Mouse (Mus musculus) hindlimb bud, embryonic 11.5 days (tissue): ENCODE measurements around the gene Socs2.

ENCODE experiments used
- DNase-seq: peaks from one replicate; pipeline ENCODE4 v3.0.0-alpha.2; 2012; ENCODE audit warnings: low read depth, low spot score; ENCODE audit errors: extremely low spot score

Gene Socs2

DNA sequence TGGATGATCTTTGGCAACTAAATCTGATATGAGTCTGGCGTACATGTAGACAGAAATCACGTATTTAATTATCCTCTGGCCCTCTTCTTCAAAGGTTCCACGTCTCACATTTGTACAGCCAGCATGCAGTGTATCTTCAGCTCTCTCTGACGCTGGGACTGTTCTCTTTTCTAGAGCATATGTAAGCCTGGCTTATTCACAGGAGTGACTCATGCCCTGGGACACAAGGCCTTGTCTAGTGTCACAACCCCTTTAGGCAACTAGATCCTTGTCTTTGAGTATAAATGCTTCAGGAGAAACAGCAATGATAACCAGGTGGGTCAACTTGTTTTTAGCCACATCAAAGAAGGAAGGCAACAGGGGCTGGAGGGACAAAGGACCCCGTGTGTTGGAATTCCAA, 5.7 kb upstream of the Socs2 start:
- no peak for DNase-seq

DNA sequence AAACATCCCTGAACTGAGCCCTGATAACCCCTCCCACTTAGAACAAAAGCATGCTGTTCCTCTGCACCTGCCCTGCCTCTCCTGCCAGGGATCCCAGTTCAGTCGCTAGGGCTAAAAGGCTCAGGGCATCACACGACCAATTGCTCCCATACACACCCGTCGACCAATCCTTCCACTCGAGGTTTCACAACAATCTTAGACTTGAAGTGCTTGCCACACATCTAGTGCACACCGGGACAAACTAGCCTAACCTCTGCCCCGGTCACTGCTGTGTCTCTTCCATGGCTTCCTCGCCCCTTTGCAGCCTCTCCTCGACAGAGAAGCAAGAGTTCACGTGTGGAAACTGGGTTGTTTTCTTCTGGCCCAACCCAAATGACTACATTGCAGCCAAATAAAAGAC, 3.3 kb upstream of the Socs2 start:
- DNase-seq = no peak

DNA sequence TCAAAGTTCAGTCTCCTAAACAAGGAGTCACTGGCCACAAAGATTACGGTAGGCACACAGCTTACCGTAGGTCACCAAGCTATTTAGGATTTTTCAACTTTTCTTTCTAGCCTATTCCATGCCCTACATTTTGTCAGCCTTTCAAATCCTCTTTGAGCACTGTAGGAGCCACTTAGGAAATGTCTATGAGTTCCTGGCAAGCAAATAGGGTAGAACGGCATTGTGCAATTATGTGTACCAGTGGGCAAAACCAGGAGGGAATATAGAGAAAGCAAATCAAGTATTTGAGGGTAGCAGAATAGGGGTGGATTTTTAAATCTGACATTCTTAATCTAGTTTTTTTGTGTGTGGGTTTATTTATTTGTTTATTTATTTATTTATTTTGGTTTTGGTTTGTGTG, 2.7 kb upstream of the Socs2 start:
- DNase-seq = no peak

DNA sequence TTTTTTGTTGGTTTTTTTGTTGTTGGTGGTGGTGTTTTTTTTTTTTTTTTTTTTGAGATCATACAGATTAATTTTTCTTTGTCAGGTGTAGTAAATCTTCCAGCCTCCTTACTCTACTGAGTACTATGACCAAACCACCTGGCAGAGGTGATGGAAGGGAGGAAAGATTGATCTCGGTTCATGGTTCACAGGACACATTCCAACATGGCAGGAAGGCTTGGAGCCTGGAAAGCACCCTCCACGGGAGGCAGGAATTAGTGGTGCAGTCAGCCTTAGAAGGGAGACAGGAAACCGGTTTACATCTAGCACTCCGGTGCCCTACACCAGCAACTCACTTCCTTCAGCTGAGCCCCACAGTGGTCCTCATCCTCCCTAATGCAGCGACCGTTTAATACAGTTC, 1.7 kb upstream of the Socs2 start:
- DNase-seq = no peak

DNA sequence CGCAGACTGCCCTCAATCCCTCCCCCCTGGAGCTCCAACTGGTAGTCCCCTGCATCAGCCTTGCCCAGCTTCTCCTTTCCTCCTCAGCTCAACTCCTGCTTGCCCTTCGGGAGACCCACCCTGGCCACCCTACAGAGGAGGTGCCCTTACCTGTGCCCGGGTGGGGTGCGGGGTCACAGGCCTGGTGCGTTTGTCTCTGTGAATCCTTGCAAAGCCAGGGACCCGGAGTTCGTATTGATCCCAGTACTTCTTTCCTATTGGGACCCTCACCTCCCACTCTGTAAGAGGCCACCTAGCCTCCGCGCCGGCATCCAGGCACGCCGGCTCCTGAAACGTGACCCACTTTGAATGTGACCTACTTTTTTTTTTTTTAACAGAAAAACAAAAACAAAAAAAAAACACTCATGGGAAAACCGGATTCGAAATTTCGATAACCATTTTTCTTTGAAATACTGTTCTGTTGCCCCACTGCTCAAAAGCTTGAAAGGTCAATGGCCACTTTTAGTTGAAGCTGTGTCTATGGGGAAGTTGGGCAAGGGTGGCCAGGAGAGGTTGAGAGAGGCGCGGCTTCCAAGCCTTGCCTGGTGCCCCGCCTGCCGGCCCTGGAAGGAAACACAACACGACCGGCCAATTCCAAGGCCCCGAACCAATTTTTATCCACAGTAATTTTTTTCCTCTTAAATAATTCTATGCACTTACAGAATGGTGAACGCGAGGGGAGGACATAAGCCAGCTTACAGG, 686 bp upstream of the Socs2 start:
- DNase-seq = no peak

DNA sequence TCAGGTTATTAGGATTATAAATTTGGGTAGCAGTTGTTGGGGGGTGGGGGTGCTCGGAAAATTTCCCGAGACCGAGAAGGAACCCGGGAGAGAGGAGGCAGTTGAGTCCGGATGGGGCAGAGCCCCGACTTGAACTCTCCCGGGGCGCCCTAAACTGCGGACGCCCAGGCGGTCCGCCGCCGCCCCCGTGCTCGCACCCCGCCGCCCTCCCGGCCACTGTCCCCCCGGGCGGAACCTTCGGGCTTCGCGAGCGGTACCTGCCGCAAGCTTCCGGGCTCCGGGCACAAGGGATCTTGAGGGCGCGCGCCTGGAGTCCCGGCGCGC, 657 bp downstream of the Socs2 start:
- no peak for DNase-seq

DNA sequence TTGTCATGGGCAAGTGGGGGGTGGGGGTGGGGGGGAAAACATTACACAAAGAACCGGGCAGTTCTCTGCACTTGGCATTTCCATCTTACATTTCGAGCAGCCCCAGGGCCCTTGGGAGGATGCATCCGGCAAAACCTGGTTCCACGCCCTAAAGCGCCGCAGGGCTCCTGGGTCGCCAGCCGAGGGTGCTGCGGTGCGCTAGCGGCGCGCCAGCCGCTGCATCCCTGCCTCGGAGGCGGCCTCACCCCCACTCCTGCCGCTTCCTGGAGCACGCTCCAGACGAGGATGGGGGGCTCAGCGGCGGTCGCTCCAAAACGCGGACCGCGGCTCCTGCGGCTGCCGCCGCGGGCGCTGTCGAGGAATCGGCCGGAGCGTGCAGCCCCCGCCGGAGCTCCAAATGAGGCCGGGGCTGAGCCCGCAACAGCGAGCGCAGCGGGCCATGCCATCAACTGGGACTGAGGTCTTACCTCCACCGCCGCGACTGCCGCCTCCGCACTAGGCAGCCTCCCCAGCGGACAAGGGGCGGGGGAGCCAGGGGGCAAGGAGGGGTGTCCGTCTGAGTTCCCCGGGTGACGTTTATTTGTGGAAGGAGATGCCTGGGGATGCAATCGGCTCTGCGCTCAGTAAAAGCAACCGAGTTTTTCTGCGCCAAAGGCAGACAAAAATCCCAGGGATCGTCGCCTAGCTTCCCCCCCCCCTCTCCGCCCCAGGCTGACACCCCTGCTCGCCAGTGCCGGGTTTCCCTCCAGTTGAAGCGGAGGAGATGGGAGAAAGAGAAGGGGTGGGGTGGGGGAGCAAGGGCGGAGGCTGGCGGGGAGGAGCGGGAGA, 1.2 kb downstream of the Socs2 start:
- DNase-seq = no peak

DNA sequence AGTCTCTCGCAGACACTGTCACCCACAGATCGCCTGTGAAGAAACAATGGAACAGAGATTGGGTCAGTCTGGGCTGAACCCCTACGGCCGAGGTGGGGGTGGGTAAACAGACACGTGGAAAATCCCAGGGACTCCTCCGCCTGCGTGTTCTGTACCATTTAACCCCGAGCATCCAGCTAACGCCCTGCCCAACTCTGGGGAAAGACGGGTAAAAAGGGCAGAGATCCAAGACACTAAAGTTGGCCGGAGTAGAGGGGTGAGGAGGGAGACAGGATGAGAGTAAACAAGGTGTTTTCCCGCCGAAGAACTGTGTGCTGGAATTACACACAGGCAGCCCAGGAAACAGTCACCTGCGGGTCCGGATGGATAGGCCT, 1.8 kb downstream of the Socs2 start:
- no peak for DNase-seq

DNA sequence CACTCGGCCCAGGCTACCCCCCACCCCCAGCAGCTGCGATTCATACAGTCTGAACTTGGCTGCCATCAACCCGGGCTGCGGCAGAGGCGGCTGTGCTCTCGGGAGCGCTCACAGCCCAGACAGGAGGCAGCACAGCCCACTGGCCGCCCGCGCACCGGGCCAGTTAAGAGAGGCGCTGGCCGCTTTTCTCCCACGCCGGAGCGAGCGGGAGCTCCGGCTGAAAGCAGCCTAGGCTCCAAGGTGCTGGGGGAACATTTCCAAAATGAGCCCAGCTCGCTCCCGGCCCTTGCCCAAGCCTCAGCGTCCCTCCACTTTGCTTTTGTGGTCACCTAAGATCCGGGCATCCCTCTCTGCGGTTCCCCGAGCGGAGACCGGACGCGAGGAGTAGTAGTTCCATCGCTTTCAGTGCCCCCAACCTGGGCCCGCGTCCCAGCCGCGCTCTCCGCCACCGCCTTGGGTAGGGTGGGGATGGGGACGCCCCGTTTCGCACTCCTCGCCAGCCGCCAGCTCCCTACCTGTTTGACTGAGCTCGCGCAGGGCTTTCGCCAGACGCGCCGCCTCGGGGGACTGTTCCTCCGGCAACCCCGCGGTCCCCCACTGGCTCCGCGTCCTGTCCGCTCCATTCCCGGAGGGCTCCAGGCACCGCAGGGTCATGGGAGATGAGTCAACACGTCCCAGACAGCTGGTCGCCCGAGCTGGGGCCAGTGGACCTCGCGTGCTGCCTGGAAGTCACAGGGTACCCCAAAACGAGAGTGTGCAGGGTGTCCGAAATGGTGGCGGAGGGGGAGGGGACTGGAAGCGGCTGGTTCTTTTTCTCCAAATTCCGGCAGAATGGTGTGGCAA, 2.4 kb downstream of the Socs2 start:
- no peak for DNase-seq

DNA sequence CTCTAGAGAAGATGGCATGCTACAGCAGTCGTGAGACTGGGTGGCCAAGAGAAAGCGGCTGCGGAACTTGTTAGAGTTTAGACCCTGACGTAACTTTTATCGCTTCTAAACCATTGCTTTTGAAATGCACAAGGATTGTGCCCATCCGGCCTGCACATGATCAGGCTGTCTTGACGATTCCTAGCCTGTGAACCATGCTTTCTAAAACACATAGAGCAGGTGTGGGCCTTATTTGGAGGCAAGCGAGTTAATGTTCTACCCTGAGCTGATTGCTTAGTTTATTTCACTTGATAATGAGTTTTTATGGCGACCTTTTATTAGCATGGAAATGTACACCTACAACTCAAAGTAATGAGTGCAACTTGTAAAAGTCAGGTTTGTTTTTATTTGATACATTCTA, 5.8 kb downstream of the Socs2 start:
- no peak for DNase-seq

DNA sequence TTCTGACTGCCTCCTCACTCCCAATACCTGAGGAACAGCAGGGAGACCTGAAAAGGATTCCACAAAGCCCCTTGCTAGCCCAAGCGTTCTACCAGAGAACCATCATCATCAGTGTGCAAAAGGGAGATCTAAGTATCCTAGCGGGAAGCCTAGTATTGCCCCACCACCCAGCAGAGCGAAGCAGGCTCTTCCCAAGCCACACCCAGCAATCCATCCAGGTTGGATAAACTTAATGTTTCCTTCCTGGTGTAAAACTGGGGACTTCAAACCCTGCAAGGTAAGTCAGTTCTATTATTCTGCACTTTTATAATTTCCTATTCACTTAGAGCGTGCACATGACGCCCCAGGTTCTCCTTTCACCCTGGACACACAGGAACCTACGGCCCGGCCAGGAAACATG, 6.3 kb downstream of the Socs2 start:
- DNase-seq = no peak

DNA sequence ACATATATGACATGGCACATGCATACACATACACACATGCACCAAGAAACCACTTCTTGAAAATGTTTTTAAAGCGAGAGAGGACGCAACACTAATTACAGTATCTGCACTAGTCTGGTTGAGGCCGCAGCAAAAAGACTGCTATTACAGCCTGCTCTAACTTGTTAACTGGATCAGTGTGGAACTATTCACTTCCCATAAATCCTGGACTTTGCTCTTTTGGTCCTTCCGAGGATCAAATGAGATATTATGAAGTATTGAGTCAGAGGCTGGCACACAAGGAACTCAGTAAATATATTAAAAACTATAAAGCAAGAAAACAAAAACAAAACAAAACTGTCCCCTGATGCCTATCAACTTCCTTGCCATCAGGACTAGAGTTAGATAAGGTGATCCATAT, 6.8 kb downstream of the Socs2 start:
- no peak for DNase-seq

DNA sequence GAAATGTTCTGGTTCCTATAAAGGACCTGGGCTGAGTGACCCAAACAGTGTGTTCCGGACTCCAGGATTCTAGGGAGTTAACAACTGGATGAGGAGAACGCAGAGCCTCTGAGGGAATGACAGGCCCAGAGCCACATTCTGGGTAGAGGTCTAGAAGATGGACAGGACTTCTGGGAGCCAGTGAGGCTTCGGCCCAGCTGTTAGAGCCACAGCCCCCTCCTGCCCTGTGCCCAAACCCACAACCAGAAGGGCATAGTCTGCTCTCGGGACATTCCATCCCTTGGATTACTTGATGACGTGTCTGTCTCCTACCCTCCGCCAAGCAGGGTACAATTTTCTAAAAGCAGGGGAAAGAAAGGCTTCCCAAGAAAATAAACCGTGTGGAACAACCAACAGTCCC, 7.8 kb downstream of the Socs2 start:
- DNase-seq = no peak

DNA sequence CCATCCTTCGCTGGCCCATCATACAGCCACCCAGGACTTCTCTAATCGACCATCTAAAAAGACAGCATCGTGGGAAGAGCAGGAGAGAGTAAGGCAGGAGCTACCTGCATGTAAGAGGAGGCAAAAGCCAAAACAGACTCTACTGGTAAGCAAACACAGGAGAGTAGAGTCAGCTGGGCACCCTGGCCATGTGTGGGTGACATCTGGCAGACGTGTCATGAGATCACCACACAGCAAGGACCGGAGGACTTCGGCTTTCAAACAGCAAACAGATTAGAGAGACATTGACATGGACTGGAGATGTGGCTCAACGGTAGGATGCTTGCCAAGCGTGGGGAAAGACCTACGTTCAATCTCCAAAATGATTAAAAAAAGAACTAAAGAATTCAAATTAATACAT, 8.5 kb downstream of the Socs2 start:
- no peak for DNase-seq

DNA sequence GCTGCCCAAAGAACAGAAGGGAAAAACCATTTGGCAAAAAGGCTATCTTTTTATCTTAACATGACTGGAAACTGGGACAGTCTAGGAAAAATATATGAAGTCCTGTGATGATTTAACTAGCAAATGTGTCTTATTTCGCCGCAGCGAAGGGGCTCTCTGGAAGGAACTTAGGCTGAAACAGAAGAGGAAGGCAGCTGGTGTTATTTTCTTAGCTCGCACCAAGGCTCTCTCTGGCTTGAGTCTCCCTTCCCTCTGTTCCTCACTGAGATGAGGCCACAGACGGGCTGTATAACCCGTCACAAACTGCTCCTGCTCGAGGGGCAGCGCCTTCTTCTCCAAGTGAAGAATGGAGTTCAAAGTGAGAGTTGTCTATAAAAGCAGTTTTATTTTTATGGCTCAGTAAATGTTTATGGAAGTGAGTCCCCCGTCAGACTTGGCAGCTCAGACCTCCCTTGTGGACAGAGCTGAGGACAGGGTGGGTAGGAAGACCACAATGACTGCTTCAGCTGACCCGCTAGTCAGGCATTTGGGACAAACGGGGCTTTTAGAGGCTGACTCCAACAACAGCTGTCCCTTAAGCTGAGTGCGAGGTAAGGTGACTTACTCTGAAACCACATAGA, 9.3 kb downstream of the Socs2 start:
- DNase-seq = no peak

DNA sequence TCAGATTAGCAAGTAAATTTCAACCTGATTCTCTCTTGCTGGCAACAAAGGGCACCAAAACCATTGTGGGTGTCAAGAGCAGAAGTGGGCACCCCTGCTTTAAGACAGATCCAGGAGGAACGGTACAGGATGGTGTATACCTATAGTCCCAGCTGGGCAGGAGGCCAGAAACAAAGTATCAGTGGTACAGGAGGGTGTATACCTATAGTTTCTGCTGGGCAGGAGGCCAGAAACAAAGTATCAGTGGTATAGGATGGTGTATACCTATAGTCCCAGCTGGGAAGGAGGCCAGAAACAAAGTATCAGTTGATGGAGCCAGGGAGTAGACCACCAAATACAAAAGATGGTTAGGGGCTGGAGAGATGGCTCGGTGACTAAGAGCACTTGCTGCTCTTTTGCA, 12.2 kb downstream of the Socs2 start:
- no peak for DNase-seq

DNA sequence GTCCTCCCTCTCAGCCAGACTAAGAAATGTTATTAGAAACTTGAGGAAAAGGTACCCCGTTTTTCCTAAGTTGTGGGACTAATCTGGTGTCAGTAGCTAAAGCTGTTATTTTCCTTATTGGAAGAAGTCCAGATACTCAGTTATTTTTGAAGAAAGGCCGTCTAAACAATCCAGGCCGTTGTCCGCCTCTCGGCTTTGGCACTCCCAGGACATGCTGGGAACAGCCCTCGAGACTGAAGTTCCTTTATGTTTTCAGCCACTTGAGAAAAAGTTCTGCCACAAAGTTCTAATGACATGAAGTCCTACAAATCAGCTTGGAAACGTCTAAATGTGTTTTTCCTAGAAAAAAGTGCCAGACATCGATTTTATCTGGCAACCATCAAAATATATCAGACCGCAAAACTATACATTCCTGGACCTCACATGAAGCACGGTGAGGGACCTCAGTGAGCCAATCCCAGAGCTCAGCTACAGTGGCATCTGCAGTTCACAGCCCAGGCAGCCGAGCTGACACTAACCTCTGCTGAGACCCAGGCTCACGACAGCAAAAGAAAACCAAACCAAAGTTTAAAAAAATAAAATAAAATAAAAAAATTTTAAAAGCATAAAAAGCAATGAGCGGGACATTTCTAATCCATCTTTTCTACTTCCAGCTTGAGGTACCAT, 17.2 kb downstream of the Socs2 start:
- no peak for DNase-seq

DNA sequence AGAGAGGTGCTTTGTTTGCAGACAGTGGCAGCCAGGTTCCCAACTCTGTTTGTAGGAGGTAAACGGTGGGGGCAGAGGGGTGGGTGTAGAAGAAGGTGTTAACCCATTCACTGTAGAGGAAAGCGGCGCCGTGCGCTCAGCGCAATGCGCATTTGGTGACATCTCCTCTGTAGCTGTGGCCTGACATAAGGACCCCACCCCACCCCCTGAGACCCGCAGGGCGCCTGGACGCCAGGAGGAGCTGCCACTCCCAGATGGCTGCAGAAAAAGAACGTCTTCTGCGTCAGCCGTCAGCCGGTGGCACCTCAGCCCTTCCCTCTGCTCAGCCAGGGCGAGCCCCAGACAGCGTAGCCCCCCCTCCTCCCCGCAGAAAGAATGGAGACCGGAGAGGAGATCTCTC, 18.5 kb downstream of the Socs2 start:
- DNase-seq = no peak

DNA sequence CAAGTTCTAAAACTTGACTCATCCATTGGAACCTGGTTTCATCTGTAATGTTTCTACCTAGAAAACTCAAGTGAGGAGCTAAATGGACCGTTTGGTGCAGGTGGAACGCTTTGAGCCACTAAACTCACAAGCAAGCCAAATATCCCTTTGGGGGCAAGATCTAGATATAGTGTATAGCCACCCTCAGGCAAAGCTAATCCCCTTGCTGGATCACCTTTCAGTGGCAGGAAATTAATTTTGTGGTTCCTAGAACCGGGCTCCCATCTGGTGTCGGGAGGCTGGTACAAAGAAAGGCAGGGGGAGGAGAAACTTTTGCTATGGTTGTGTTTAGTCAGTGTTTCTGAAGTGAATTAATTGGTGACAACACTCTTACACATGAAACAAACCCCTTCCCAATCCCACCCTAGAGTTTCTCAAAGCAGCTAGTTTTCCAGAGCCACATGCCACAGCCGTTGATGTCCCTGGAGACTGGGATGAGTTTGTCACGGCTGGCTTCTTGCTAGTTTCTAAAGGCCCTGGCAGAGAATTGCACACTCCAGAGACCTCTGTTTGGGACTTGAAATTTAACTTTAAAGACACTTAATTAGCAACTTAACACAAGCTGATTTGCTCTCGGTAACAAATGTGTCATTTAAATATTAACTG, 19.7 kb downstream of the Socs2 start:
- no peak for DNase-seq

DNA sequence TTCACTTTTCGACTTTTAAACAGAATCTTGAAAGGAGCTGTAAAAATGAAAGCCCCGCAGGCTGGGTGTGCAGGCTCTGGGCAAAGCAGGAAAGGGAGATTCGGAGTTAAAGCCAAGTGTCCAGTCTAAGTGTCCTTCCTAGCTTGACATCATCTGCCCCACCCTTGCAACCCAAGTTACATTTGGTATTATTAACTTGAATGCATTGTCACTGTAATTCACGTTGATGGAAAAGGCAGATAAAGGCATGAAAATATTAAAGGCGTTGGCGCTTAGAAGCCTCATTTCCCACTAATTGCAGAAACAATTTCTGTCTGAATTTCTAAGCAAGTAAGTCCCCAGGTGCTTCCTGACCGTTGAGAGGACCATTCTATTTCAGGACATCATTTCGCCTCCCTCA, 20.6 kb downstream of the Socs2 start:
- no peak for DNase-seq
